Mouse (Mus musculus) CH12.LX (cell line): ENCODE measurements around the gene Scel. TPM values are rescaled to one million over a fixed set of nuclear protein-coding genes. Genes with fewer than 3 reads are reported as not detected.

Experiments used
- DNase-seq: peaks from one replicate; pipeline ENCODE4 v3.0.0-alpha.2; 2013; ENCODE audit errors: extremely low read depth
- H3K27ac ChIP-seq: 2 replicates; pipeline ENCODE4 v1.5.1; 2012; ENCODE audit warnings: low read depth, mild to moderate bottlenecking, control low read depth, moderate library complexity; ENCODE audit not compliant: insufficient read depth
- H3K27me3 ChIP-seq: replicated peaks from 2 replicates; pipeline ENCODE3; 2012; ENCODE audit warnings: inconsistent platforms
- H3K36me3 ChIP-seq, 2 experiments: replicated peaks in 1 of 2; 2 replicates each; pipeline versions ENCODE3 to v1.6.1; 2012; ENCODE audit warnings: inconsistent platforms in 1 of 2, low read length in 1 of 2, mild to moderate bottlenecking in 1 of 2, mixed read lengths in 1 of 2, moderate library complexity in 1 of 2; ENCODE audit not compliant: control insufficient read depth in 1 of 2, insufficient read depth in 1 of 2
- H3K4me1 ChIP-seq, 2 experiments: 2 replicates each; pipeline ENCODE4 v1.6.1; 2012; ENCODE audit warnings: inconsistent platforms in 1 of 2, moderate library complexity in 1 of 2; ENCODE audit not compliant: insufficient read depth in 2 of 2, control insufficient read depth in 1 of 2
- H3K4me2 ChIP-seq: 2 replicates; pipeline ENCODE4 v1.6.1; 2012; ENCODE audit warnings: low read depth, mild to moderate bottlenecking, control low read depth; ENCODE audit not compliant: poor library complexity, insufficient read depth, severe bottlenecking
- H3K4me3 ChIP-seq, 3 experiments: fragments of 150-350 bp in 1 of 3; sonication (generic) in 1 of 3; replicated peaks in 1 of 3; 2 replicates each; pipeline versions ENCODE3 to v1.5.1; 2011 to 2012; ENCODE audit warnings: low read depth in 2 of 3, low read length in 2 of 3, mild to moderate bottlenecking in 2 of 3, moderate library complexity in 2 of 3, control low read depth in 1 of 3, improper control_type of control experiment in 1 of 3, inconsistent platforms in 1 of 3, mixed read lengths in 1 of 3; ENCODE audit not compliant: poor library complexity in 1 of 3
- H3K79me2 ChIP-seq: replicated peaks from 2 replicates; pipeline ENCODE4 v1.6.1; 2012; ENCODE audit warnings: mild to moderate bottlenecking, moderate library complexity; ENCODE audit not compliant: control insufficient read depth, poor library complexity, insufficient read depth, severe bottlenecking; ENCODE audit errors: extremely low read depth
- H3K9ac ChIP-seq: 2 replicates; pipeline ENCODE4 v1.6.1; 2012; ENCODE audit warnings: low read depth, mild to moderate bottlenecking, control low read depth, moderate library complexity; ENCODE audit not compliant: insufficient read depth
- H3K9me3 ChIP-seq: replicated peaks from 2 replicates; pipeline ENCODE3; 2012; ENCODE audit warnings: low read length, inconsistent platforms, mixed read lengths
- BHLHE40 ChIP-seq: IDR thresholded peaks from 2 replicates; pipeline ENCODE4 v1.6.1; 2011; ENCODE audit warnings: mild to moderate bottlenecking, low read depth, low read length, improper control_type of control experiment
- CHD2 ChIP-seq: IDR thresholded peaks from 2 replicates; pipeline ENCODE4 v1.6.1; 2011; ENCODE audit warnings: low read length, improper control_type of control experiment
- CTCF ChIP-seq, 2 experiments: IDR thresholded peaks in 1 of 2; conservative IDR thresholded peaks in 1 of 2; 2 replicates each; pipeline ENCODE4 v1.5.1; 2011 to 2012; ENCODE audit warnings: low read depth in 2 of 2, low read length in 2 of 2, improper control_type of control experiment in 1 of 2, inconsistent platforms in 1 of 2, mild to moderate bottlenecking in 1 of 2, moderate library complexity in 1 of 2
- ELF1 ChIP-seq: IDR thresholded peaks from 2 replicates; pipeline ENCODE4 v1.6.1; 2014; ENCODE audit warnings: low read depth, mild to moderate bottlenecking, inconsistent platforms, low read length, improper control_type of control experiment
- ETS1 ChIP-seq: conservative IDR thresholded peaks from 2 replicates; pipeline ENCODE4 v1.6.1; 2012; ENCODE audit warnings: low read depth, mild to moderate bottlenecking, inconsistent platforms, low read length, improper control_type of control experiment, moderate library complexity
- GABPA ChIP-seq: IDR thresholded peaks from 2 replicates; pipeline ENCODE4 v1.6.1; 2012; ENCODE audit warnings: low read depth, low read length, improper control_type of control experiment, inconsistent platforms; ENCODE audit not compliant: insufficient replicate concordance
- HCFC1 ChIP-seq: IDR thresholded peaks from 2 replicates; pipeline ENCODE4 v1.6.1; 2012; ENCODE audit warnings: low read depth, mild to moderate bottlenecking, inconsistent platforms, low read length, improper control_type of control experiment
- IRF4 ChIP-seq: IDR thresholded peaks from 2 replicates; pipeline ENCODE4 v1.6.1; 2014; ENCODE audit warnings: low read depth, mild to moderate bottlenecking, inconsistent platforms, low read length, improper control_type of control experiment
- JUN ChIP-seq: IDR thresholded peaks from 2 replicates; pipeline ENCODE4 v1.6.1; 2011; ENCODE audit warnings: low read depth, mild to moderate bottlenecking, low read length, improper control_type of control experiment, moderate library complexity; ENCODE audit not compliant: insufficient read depth
- JUND ChIP-seq: conservative IDR thresholded peaks from 2 replicates; pipeline ENCODE4 v1.6.1; 2011; ENCODE audit warnings: low read depth, low read length, improper control_type of control experiment
- KAT2A ChIP-seq: IDR thresholded peaks from 2 replicates; pipeline ENCODE4 v1.6.1; 2012; ENCODE audit warnings: low read length, improper control_type of control experiment, inconsistent platforms; ENCODE audit not compliant: insufficient replicate concordance
- MAFK ChIP-seq: IDR thresholded peaks from 2 replicates; pipeline ENCODE4 v1.6.1; 2011; ENCODE audit warnings: low read length, improper control_type of control experiment; ENCODE audit not compliant: insufficient replicate concordance
- MAX ChIP-seq: IDR thresholded peaks from 2 replicates; pipeline ENCODE4 v1.6.1; 2011; ENCODE audit warnings: low read length, improper control_type of control experiment
- MAZ ChIP-seq: IDR thresholded peaks from 2 replicates; pipeline ENCODE4 v1.6.1; 2012; ENCODE audit warnings: low read depth, mild to moderate bottlenecking, inconsistent platforms, low read length, improper control_type of control experiment, moderate library complexity
- MEF2A ChIP-seq: IDR thresholded peaks from 2 replicates; pipeline ENCODE4 v1.6.1; 2014; ENCODE audit warnings: low read depth, mild to moderate bottlenecking, inconsistent platforms, low read length, improper control_type of control experiment, borderline replicate concordance
- MXI1 ChIP-seq: IDR thresholded peaks from 2 replicates; pipeline ENCODE4 v1.6.1; 2011; ENCODE audit warnings: mild to moderate bottlenecking, low read depth, low read length, improper control_type of control experiment
- NRF1 ChIP-seq: IDR thresholded peaks from 2 replicates; pipeline ENCODE4 v1.6.1; 2014; ENCODE audit warnings: low read depth, mild to moderate bottlenecking, inconsistent platforms, low read length, improper control_type of control experiment, moderate library complexity
- POLR2A ChIP-seq: IDR thresholded peaks from 2 replicates; pipeline ENCODE4 v1.6.1; 2011; ENCODE audit warnings: low read depth, mild to moderate bottlenecking, improper control_type of control experiment, low read length
- RAD21 ChIP-seq: IDR thresholded peaks from 2 replicates; pipeline ENCODE4 v1.6.1; 2011; ENCODE audit warnings: low read depth, mild to moderate bottlenecking, low read length, improper control_type of control experiment, moderate library complexity
- SMC3 ChIP-seq: IDR thresholded peaks from 2 replicates; pipeline ENCODE4 v1.6.1; 2011; ENCODE audit warnings: low read depth, low read length, improper control_type of control experiment
- TCF12 ChIP-seq: IDR thresholded peaks from 2 replicates; pipeline ENCODE4 v1.6.1; 2014; ENCODE audit warnings: low read depth, mild to moderate bottlenecking, inconsistent platforms, low read length, improper control_type of control experiment
- UBTF ChIP-seq: IDR thresholded peaks from 2 replicates; pipeline ENCODE4 v1.6.1; 2012; ENCODE audit warnings: low read depth, mild to moderate bottlenecking, inconsistent platforms, low read length, improper control_type of control experiment, moderate library complexity
- USF1 ChIP-seq: IDR thresholded peaks from 2 replicates; pipeline ENCODE4 v1.6.1; 2014; ENCODE audit warnings: low read depth, mild to moderate bottlenecking, inconsistent platforms, low read length, improper control_type of control experiment
- USF2 ChIP-seq: conservative IDR thresholded peaks from 2 replicates; pipeline ENCODE4 v1.6.1; 2011; ENCODE audit warnings: low read depth, low read length, improper control_type of control experiment
- ZC3H11A ChIP-seq: IDR thresholded peaks from 2 replicates; pipeline ENCODE4 v1.6.1; 2012; ENCODE audit warnings: low read depth, mild to moderate bottlenecking, inconsistent platforms, low read length, improper control_type of control experiment
- ZMIZ1 ChIP-seq: IDR thresholded peaks from 2 replicates; pipeline ENCODE4 v1.6.1; 2012; ENCODE audit warnings: low read depth, mild to moderate bottlenecking, inconsistent platforms, low read length, improper control_type of control experiment
- dilution Hi-C: fragments of 300-500 bp; cut with MboI; formaldehyde crosslinking; loops from 2 replicates; pipeline ENCODE4 v1.14.3; 2020; ENCODE audit warnings: low sequenced_read_pairs; ENCODE audit not compliant: extremely low pct_unique_long_range_greater_than_20kb, extremely low pct_ligation_motif_present
- in situ Hi-C: fragments of 300-500 bp; cut with MboI; formaldehyde crosslinking; loops from 3 replicates; pipeline ENCODE4 v1.14.3; 2019; ENCODE audit warnings: low sequenced_read_pairs, low pct_ligation_motif_present, low pct_unique_long_range_greater_than_20kb, mixed read lengths
- polyA plus RNA-seq: library from polyadenylated mRNA; unstranded; fragments of >175 nt; gene quantifications from 2 replicates; pipeline ENCODE4 v1.2.1, GENCODE M21; 2012; ENCODE audit warnings: low read depth; ENCODE audit not compliant: insufficient read length
- total RNA-seq, 2 experiments: library from RNA; depleted of rRNA; stranded (reverse); fragments of 300-350 nt in 1 of 2; fragments of >200 nt in 1 of 2; gene quantifications; 2 replicates each; pipeline ENCODE4 v1.2.3; 2012 to 2014

Gene Scel
- total and polyA plus RNA-seq, 3 experiments = 0.04 to 0.31 (median 0.31) TPM

GRCm38 (mm10) chr14:103595870-103596269 is 82.7 kb downstream of the Scel start:
- Histone ChIP-seq H3K36me3 (no peaks in the 10 kb centered on the region), H3K9ac (no peak overlapping the region), H3K27ac (no peak overlapping the region), H3K79me2 (no peaks in the 10 kb centered on the region), H3K4me3 (no peak overlapping the region), H3K4me2 (no peak overlapping the region), H3K27me3 (no peaks in the 10 kb centered on the region), H3K9me3 (no peaks in the 10 kb centered on the region), H3K4me1 (no peaks in the 10 kb centered on the region)
- dilution Hi-C loops (no loop called here), in situ Hi-C loops (no loop called here)
- no peak for DNase-seq
- no peak for TF ChIP-seq IRF4
- no peak for TF ChIP-seq TCF12
- no peak for TF ChIP-seq SMC3
- TF ChIP-seq UBTF = no peak
- no peak for TF ChIP-seq NRF1
- no peak for TF ChIP-seq JUN
- no peak for TF ChIP-seq MEF2A
- TF ChIP-seq USF1 = no peak
- TF ChIP-seq MAX = no peak
- TF ChIP-seq CTCF (conservative IDR thresholded peaks at IDR 0.05 in 1 of 2, IDR thresholded peaks at IDR 0.05 in 1 of 2; ENCODE audit: low read depth in 2 of 2, low read length in 2 of 2) = no peak
- no peak for TF ChIP-seq KAT2A
- no peak for TF ChIP-seq RAD21
- no peak for TF ChIP-seq ZMIZ1
- TF ChIP-seq CHD2 = no peak
- TF ChIP-seq MAFK = no peak
- TF ChIP-seq POLR2A = no peak
- TF ChIP-seq ETS1 = no peak
- TF ChIP-seq GABPA = no peak
- TF ChIP-seq HCFC1 = no peak
- no peak for TF ChIP-seq USF2

- H3K9me3 ChIP-seq = no peaks in the 10 kb centered on the region
- no peaks in the 10 kb centered on the region for H3K36me3 ChIP-seq
- no peak overlapping the region for H3K4me3 ChIP-seq
- H3K9ac ChIP-seq = no peak overlapping the region
- dilution Hi-C loops = no loop called here
- no peak overlapping the region for H3K4me2 ChIP-seq
- no peak for DNase-seq
- no peaks in the 10 kb centered on the region for H3K79me2 ChIP-seq
- H3K27me3 ChIP-seq = no peaks in the 10 kb centered on the region
- peaks cover 7 to 10% of the 10 kb centered on the region in 2 experiments for H3K4me1 ChIP-seq
- no peak overlapping the region for H3K27ac ChIP-seq
- TF ChIP-seq MXI1 (no peak), HCFC1 (no peak), JUND (no peak), MAZ (no peak), BHLHE40 (no peak), CTCF (conservative IDR thresholded peaks at IDR 0.05 in 1 of 2, IDR thresholded peaks at IDR 0.05 in 1 of 2; ENCODE audit: low read depth in 2 of 2, low read length in 2 of 2) (no peak), ELF1 (no peak), USF1 (no peak), ZC3H11A (no peak), ETS1 (no peak), POLR2A (no peak), GABPA (no peak)
- in situ Hi-C loops = no loop called here
These were observed 94.9 kb downstream of the Scel start for GRCm38 (mm10) chr14:103608063-103608462.
